Mouse (Mus musculus) retina, embryonic 14.5 days (tissue): ENCODE results near the gene Gm18336.
A peak's percentile ranks its signal among the peaks of the same experiment; 100 is the strongest.
"Not testable (repeated sequence)": the region's sequence is repeated elsewhere in the genome, so short reads cannot be mapped to it uniquely, and the experiment has no call there.

Experiments
- DNase-seq: peaks from one replicate; pipeline ENCODE4 v3.0.0-alpha.2; 2015; ENCODE audit warnings: low spot score

Gm18336 gene

DNA sequence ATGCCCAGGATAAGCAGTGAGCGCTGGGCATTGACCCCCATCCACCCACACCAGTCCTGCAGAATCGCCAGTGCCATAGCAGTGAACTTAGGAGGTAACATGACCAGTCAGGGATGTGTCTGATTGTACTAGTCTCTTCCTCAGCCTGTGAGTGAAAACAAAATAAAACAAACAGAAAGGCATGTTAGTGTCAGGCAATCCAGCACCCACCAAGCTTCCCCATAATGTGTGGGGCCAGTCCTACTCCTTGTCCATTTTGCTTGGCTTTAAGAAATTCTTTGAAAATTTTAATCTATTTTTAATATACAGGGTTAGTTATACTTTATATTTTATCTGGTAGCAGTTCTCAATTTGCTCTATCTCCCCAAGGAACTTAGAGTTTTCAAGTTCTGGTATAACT lies at the start of gene Gm18336:
TSS of gene Gm18336 (minus strand) at position 101 of the 400 bp plus-strand sequence.
- DNase-seq = not testable (repeated sequence)

DNA sequence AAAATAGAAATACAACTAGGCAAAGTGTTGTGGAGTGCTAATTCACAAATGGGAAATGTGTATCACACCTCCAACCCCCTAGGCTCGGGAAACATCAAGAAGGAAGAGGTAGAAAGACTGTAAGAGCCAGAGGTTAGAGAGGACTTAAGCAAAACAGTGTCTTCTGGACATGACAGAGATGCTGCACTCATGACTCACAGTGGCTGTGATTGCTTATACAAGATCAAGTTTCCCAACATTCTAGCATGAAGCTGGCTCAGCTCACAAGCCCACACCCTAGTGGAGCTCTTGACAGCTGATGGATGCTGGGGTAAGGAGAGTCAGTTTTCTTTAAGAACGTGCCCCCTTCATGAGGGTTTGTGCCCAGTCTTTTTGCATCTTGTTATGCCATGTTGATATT lies 42.9 kb upstream of the Gm18336 start:
- no peak for DNase-seq

DNA sequence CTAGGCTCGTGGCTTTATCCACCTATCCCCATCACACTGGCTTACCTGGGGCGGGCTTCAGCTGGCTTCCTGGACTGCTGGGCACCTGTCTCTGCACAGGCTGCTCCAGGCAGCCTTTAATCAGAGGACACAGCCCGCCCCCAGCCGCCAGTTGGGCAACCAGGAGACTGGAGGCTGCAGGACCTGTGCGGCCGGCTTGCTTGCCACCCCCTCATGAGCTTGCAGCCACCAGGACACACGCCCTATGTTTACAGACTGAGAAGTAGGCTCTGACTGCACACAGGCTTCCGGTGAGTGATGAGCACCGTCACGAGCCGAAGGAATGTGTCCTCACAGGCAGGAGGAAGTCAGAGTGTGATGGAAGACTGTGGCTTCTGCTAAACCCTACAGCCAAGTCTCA lies 36.7 kb upstream of the Gm18336 start, which contains the start of gene Trex2:
TSS of gene Trex2 (minus strand) at position 93 of the 400 bp plus-strand sequence.
- DNase-seq = no peak

DNA sequence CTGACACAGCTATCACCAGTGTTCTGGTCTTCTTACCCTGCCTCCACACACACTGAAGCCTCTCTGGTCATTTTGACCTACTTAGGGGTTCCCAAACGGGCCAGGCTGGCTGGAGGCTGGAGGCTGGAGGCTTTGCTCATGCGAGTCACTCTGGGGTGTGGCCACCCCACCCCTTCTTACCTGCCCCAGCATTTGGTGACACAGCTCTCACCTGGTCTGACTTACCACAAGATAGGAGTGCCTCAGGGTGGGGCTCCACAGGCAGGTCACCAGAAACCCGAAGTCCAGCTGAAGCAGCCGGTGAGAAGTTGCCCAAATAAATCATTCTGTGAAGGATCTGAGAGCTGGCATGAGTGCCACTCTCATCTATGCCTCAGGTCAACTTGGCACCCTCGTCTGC lies 34.3 kb upstream of the Gm18336 start:
- no peak for DNase-seq

DNA sequence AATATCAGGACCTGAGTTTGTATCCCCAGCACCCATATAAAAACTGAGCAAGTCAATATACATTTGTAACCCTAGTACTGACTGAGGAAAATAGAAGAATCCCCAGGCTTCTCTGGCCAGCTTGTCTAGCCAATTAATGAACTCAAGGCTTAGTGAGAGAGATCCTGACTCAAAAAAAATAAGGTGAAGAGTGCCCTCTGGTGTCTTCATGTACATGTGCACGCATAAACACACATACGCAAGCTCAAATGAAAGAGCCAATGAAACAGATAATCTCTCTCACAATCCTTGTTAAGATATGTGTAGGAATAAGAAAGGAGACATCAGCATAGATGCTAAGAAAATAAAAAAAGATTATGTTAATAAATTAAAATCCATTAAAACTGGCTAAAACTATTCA lies 31.5 kb upstream of the Gm18336 start:
- DNase-seq = peak; percentile 25

DNA sequence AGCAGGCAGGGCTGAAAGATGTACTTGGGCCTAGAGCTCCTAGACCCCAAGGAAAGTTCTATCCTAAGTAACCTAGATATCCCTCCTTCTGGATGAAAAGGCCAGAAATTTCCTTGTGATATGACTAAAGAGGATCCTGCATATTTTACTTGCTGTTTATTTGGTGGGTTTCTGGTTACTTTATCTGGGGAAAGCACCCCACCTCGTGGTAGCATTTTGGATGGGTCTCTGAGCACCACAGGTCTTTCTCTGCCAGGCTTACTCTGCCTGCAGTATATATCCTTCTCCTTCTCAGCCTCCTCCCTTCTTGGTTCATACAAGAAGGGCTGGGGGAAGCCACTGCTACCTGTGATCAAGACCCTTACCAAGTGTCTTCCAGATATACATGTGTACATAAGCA lies 14.2 kb upstream of the Gm18336 start:
- DNase-seq = no peak

DNA sequence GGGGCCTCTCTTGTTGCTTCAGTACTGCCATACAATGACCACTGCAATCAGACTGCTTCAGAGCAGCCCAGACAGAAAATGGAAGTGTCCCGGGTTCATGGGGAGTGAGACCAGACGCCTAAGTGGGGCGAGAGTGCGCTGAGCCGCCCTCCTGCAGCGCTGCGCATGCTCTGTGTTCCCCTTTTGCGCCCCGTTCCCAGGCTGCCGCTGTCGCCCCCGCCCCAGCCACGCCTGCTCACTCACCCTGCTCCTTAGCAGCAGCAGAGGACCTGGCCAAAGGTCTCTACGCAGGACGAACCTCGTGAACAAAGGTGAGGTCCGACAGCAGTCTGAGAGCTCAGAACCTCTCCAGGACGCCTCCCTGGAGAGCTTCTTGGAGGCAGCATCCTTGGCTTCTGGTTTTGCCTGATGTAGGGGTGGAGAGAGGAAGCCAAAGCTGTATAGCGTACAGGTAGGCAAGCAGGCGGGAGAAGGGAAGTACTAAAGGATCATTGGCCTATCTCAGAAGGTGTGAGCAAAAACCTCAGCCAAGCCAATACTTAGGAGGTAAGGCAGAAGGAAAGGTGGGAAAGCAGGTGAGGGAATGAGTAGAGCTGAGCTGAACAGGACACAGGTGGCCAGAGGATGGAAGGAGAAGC lies 12.5 kb upstream of the Gm18336 start, which contains the start of gene Zfp92:
TSS of gene Zfp92 (plus strand) at position 217 of the 638 bp plus-strand sequence.
- DNase-seq = peak; percentile 31

DNA sequence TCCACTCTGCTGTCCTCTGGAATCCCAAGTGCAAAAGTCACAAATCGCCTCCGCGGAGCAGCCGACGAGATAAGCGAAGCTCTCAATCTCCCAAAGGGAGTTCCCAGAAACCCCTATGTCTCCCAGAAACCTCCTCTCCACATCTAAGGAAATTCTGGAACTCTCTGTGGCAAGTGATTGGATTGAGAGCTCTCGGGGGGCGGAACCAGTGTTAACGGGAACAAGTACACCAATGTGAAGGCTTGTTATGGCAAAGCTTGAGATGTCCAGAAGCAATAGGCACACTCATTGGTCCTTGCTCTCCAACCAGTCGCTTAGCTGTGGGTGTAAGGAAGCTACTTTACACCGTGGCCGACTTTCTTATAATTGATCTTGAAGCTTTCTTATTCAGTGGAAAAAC lies 3.1 kb upstream of the Gm18336 start:
- DNase-seq = no peak

DNA sequence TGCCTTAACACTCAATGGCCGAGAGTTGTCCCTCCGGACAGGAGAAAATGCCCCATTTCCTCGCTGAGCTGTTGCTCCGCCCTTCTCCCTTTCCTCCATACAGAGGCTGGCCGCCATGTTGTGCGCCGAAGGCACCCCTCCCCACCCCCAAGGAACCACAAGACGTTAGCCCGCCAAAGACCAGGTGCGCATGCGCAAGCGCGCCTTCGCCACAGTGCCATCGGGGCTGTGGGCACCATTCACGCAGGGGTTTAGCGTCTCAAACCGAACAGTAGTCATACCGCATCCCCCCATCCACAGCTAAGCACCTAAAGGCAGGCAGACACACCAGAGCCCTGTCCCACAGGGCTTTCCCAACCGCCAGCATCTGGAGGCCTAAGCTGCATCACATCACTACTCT lies 2.4 kb upstream of the Gm18336 start:
- DNase-seq = no peak

DNA sequence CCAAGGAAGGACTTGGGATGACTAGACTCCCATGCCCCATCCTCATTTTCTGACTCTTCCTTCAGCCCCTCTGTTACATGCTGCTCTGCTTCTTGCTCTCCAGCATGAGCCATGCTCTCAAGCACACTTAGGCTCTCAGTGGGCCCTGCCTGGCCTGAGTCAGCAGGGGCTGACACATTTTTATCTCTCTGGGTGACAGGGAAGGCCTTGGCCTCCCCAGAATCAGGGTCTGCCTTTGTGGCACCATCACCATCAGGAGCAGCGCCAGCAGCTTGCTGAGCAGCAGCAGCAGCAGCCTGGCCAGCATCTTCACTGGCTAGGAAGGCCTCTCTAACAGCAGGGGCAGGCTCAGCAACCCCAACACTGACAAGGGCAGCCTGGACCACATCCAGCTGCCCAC lies 2.1 kb downstream of the Gm18336 start:
- DNase-seq = no peak

DNA sequence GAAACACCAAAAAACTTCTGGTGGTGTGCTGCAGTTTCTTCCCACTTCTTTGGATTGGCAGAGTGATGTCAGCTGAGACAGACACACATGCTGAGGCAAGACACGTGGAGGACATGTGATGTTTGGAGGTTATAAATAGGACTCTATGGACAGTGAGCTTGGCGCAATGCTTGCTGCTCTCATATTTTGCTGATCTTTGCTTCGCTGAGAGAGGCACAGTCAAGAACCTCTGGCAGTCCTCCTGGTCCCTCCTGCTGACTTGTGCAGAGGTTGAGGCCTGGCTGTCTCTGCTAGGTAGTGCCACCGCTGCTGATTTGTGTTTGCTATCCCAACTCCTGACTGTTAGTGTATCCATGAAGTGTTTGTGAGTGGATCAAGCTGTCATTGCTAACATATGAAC lies 7.1 kb downstream of the Gm18336 start:
- no peak for DNase-seq

DNA sequence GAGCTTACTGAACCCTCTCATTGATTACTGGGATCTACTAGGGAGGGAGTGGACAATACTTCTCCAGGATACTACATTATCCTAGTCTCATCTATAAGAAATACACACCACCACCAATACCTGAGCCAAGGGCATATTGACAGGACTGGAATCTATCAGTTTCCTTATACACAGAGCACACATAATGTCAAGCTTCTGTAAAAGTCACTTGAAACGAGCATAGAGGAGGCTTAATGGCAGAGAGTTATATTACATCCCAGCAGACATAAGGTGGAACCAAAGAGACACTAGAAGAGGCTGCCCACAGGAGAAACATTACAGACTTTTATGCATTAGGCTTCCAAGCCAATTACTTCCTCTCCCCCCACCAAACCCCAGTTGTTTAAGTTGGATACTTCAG lies 13.6 kb downstream of the Gm18336 start:
- DNase-seq = no peak

DNA sequence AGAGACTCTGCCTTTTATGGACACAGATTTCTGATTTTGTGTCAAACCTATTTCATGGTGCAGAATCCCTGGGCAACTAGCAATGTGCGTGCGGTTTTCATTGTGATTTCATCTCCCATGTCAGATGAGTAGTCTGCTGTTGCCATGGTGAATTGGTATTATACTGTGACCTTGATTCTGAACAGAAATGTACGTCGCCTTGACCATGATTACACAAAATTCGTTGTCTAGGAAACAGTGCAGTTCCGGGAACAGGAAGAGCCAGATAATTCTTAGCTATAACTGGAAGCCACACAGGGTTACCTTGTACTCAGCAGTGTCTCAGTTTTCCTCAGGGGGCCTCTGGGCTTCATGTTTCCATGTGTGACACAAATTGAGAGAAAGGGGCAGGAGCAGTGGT lies 14.1 kb downstream of the Gm18336 start:
- DNase-seq = no peak

DNA sequence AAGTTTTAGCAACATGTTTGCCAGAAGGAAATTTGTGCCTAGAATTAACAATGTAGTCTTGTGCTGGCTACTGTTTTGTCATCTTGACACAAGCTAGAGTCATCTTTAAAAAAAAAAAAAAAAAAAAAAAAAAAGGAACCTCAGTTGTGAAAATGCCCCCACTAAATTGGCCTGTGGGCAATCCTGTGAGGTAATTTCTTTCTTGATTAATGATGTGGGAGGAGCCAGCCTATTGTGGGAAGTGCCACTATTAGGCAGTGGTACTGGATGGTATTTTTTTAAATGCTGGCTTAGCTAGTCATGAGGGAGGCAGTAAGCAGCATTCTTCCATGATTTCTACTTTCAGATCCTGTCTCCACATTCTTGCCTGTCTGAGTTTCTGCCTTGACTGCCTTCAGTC lies 35.2 kb downstream of the Gm18336 start:
- DNase-seq = no peak

DNA sequence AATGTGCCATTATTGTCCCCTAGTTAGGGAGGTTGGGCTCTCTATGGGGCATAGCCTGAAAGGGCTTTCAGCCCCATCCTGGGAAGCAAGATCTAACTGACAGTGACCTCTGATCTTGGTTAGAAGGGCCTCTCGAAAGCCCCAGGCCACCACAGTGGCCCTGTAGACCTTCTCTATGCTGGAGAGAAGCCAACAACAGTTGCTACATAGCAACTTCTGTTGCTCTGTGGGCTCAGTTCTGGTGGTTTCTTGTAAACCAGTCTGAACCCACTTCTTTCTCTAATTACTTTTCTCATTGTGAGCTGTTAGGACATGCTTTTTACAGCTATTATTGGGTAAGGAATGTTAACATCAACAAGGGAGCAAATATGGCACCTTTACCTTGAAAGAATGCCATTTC lies 41.8 kb downstream of the Gm18336 start:
- DNase-seq = no peak

DNA sequence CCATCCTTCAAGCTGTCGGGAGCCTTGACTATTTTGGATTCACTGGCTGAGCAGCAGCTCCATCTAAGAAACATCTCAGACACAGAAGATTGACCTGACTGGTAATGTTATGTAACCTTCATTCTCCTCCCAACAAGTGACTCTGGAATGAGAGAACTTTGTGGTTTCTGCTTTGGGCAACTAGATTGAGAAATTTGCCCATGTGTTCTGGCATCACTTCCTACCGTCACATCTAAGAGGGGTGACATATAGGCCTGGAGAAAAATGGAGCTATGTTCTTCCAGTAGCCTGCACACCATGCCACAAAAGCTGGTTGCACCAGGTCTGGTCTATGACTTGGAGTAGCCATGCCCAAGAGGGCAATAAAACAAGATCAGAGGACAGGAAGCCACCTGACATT lies 42.4 kb downstream of the Gm18336 start:
- DNase-seq = no peak
